Mouse (Mus musculus) kidney, adult 2 months (tissue): ENCODE data around the gene Ilf2.

Source experiments
- CTCF ChIP-seq: fragments of 200-500 bp; conservative IDR thresholded peaks from 2 replicates; pipeline ENCODE4 v1.5.1; 2011; ENCODE audit warnings: low read depth, mild to moderate bottlenecking, control low read depth, low read length, moderate library complexity, mixed read lengths; ENCODE audit not compliant: insufficient read depth, insufficient read length
- POLR2A ChIP-seq: fragments of 200-500 bp; IDR thresholded peaks from one replicate; pipeline ENCODE4 v1.6.1; 2011; ENCODE audit warnings: low read depth, low read length, control low read depth

GRCm38 (mm10) chr3:90462579-90462978 is 13.3 kb upstream of the Ilf2 start:
- TF ChIP-seq POLR2A (no peak), CTCF (no peak)
